Mouse (Mus musculus): ENCODE data around the gene Rragd. TPM values are rescaled to one million over a fixed set of nuclear protein-coding genes. Genes with fewer than 3 reads are reported as not detected.

Gene Rragd
- polyA plus RNA-seq, 1 experiment: 4.9 TPM

DNA sequence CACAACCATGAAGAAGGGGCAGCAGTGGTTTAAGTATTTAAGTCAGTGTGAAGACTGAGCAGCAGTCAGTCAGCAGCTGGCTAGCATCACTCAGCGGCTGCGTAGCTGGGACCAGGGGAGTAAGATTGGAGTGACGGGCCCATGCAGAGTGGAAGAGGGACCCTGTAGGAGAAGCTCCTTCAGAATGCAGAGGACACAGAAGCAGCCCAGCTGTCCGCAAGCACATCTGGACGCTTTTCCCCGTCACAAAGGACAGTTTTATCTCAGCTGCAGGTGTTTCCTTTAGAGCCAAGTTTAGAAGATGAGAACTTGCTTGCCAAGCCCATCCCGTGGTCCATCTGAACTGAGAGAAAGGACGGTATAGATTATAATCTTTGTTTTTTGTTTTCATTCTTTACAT lies 41.6 kb downstream of the Rragd start:
- H3K4me3 ChIP-seq (ENCODE audit: insufficient read depth, poor library complexity, severe bottlenecking): no peak overlapping the region
- no peaks in the 10 kb centered on the region for H3K36me3 ChIP-seq (ENCODE audit: control insufficient read depth, insufficient read depth)
- no peaks in the 10 kb centered on the region for H3K79me2 ChIP-seq (ENCODE audit: control insufficient read depth, insufficient read depth)
- no peaks in the 10 kb centered on the region for H3K27me3 ChIP-seq (ENCODE audit: control insufficient read depth, insufficient read depth, insufficient read length)
- TF ChIP-seq CEBPB (IDR thresholded peaks at IDR 0.05; ENCODE audit: low read depth) (no peak), MAX (IDR thresholded peaks at IDR 0.05) (no peak), MYOD1 (IDR thresholded peaks at IDR 0.05; ENCODE audit: control insufficient read depth, insufficient read length, low read depth) (no peak), FOSL1 (IDR thresholded peaks at IDR 0.05; ENCODE audit: insufficient read depth, low read length, poor library complexity, severe bottlenecking) (no peak), CTCF (IDR thresholded peaks at IDR 0.05; ENCODE audit: control insufficient read depth, insufficient read depth, insufficient read length) (no peak), MYOG (IDR thresholded peaks at IDR 0.05; ENCODE audit: control insufficient read depth, extremely low read depth, insufficient read length) (no peak), USF1 (IDR thresholded peaks at IDR 0.05; ENCODE audit: low read depth) (no peak)
- no peaks in the 10 kb centered on the region for H3K79me3 ChIP-seq (ENCODE audit: low read depth)
- H3ac ChIP-seq (ENCODE audit: control insufficient read depth, insufficient read length, low read depth): no peak overlapping the region

DNA sequence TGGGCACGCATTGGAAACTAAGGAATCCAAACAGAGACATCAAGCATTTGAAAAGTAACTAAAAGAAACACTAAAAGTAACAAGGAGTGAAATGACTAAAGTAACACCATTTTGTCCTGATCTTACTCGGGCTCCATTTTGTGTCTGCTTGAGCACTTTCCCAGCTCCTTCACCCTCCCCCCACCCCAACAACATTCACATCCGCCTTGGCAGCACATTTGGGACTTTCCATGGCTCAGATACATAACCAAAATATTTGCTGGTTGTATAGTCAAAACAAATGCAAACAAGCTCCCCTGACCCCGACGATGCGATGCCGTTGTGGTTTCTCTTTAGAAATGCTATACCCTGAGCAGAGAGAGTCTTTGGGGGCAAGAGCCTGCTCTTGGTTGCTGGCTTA lies 46.3 kb downstream of the Rragd start:
- TF ChIP-seq MYOD1 (IDR thresholded peaks at IDR 0.05; ENCODE audit: control insufficient read depth, insufficient read length, low read depth) (no peak), MYOG (IDR thresholded peaks at IDR 0.05; ENCODE audit: control insufficient read depth, extremely low read depth, insufficient read length) (no peak), CTCF (IDR thresholded peaks at IDR 0.05; ENCODE audit: control insufficient read depth, insufficient read depth, insufficient read length) (no peak), FOSL1 (IDR thresholded peaks at IDR 0.05; ENCODE audit: insufficient read depth, low read length, poor library complexity, severe bottlenecking) (no peak), MAX (IDR thresholded peaks at IDR 0.05) (no peak), CEBPB (IDR thresholded peaks at IDR 0.05; ENCODE audit: low read depth) (no peak), USF1 (IDR thresholded peaks at IDR 0.05; ENCODE audit: low read depth) (no peak)
- peaks cover 5% of the 10 kb centered on the region for H3K36me3 ChIP-seq (ENCODE audit: control insufficient read depth, insufficient read depth)
- H3K27me3 ChIP-seq (ENCODE audit: control insufficient read depth, insufficient read depth, insufficient read length): no peaks in the 10 kb centered on the region
- H3ac ChIP-seq (ENCODE audit: control insufficient read depth, insufficient read length, low read depth): no peak overlapping the region
- H3K4me3 ChIP-seq (ENCODE audit: insufficient read depth, poor library complexity, severe bottlenecking): no peak overlapping the region
- peaks cover 36% of the 10 kb centered on the region for H3K79me2 ChIP-seq (ENCODE audit: control insufficient read depth, insufficient read depth)
- peaks cover 25% of the 10 kb centered on the region for H3K79me3 ChIP-seq (ENCODE audit: low read depth)

DNA sequence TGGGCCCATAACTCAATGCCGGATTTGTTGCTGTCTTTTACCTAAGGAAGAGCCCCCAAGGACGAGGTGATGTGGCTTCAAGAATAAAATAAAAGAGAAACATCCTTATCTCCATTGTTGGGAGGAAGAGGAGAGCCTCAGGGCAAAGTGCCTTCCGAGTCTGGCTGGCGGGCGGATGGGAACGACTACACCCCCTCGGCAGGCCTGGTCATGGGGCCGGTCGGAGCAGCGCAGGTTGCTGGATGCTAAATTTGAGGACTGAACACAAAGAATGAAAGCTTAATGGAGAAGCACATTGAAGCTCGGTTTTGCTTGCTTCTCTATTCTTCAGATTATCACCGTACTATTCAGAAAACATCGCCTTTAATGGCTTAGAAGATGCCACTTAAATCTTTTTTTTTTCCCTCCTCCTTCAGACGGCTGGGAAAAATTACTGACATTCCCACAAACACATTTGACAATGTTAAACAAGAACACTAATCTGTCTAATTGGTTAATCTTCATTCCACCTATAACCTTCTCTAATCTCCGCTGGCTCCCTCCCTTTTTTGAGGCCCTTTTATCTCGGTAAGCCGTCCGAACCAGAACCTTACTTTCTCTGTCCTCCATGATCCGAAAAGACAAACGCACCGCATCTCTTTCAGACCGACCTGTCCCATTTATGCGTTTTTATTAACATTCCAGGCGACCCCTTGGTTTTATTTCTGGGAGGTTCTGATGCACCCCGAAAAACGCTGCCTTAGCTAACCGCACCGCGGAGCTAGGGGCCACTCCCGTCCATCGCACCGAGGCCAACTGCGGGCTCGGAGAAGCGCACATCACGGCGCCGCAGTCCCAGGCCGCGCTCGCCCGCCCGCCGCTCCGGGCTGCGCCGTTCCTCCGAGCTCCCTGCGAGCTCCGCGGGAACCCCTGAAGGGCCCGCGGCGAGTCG lies 47.7 kb downstream of the Rragd start:
- Histone ChIP-seq H3K36me3 (ENCODE audit: control insufficient read depth, insufficient read depth) (peaks cover 5% of the 10 kb centered on the region), H3K79me2 (ENCODE audit: control insufficient read depth, insufficient read depth) (peaks cover 51% of the 10 kb centered on the region), H3ac (ENCODE audit: control insufficient read depth, insufficient read length, low read depth) (peak overlapping the region; percentile 66), H3K27me3 (ENCODE audit: control insufficient read depth, insufficient read depth, insufficient read length) (no peaks in the 10 kb centered on the region), H3K4me3 (ENCODE audit: insufficient read depth, poor library complexity, severe bottlenecking) (peak overlapping the region; percentile 84), H3K79me3 (ENCODE audit: low read depth) (peaks cover 38% of the 10 kb centered on the region)
- TF ChIP-seq CTCF (IDR thresholded peaks at IDR 0.05; ENCODE audit: control insufficient read depth, insufficient read depth, insufficient read length) (no peak), USF1 (IDR thresholded peaks at IDR 0.05; ENCODE audit: low read depth) (no peak), MYOG (IDR thresholded peaks at IDR 0.05; ENCODE audit: control insufficient read depth, extremely low read depth, insufficient read length) (no peak), MAX (IDR thresholded peaks at IDR 0.05) (no peak), FOSL1 (IDR thresholded peaks at IDR 0.05; ENCODE audit: insufficient read depth, low read length, poor library complexity, severe bottlenecking) (no peak), CEBPB (IDR thresholded peaks at IDR 0.05; ENCODE audit: low read depth) (no peak), MYOD1 (IDR thresholded peaks at IDR 0.05; ENCODE audit: control insufficient read depth, insufficient read length, low read depth) (no peak)

DNA sequence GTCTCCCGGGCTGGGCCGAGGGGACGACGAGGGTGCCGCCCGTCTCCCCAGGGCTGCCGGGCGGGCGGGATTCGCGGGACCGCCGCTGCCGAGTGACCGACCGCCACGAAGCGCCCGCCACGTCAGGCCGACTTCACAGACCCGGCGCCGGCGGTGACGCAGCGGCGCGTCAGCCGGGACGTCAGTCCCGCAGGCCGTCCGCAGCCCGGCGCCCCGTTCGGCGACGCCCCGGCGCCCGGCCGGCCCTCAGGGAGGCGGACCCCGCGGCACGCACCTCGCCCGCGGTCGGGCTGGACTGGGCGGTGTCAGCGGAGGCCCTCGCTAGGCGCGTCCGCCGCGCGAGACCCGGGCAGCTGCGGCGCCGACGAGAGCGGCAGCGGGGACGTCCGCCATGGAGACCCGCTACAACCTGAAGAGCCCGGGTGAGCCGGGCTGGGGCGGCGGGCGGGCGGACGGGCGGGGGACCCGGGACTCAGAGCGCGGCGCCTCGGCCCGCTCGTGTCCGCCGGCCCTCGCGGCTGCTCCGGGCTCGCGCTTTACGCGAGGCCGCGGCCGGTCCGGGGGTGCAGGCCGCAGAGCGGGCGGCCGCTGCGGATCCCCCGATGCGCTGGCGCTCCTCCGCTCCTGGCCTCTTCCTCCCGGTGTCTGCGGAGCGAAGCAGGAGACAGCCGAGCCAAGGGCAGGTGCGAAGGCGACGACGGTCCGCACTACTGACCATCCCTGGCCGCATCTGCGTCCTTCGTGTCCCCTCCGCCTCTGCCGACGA lies 48.5 kb downstream of the Rragd start, which contains the start of gene Ube2j1:
TSS of gene Ube2j1 (plus strand) at position 222 of the 766 bp plus-strand sequence.
- Histone ChIP-seq H3K27me3 (ENCODE audit: control insufficient read depth, insufficient read depth, insufficient read length) (no peaks in the 10 kb centered on the region), H3K79me3 (ENCODE audit: low read depth) (peaks cover 46% of the 10 kb centered on the region), H3K36me3 (ENCODE audit: control insufficient read depth, insufficient read depth) (peaks cover 6% of the 10 kb centered on the region), H3ac (ENCODE audit: control insufficient read depth, insufficient read length, low read depth) (peak within 1 kb of the TSS; percentile 98), H3K4me3 (ENCODE audit: insufficient read depth, poor library complexity, severe bottlenecking) (peak within 1 kb of the TSS; percentile 84), H3K79me2 (ENCODE audit: control insufficient read depth, insufficient read depth) (peaks cover 59% of the 10 kb centered on the region)
- no peak for TF ChIP-seq MYOG (IDR thresholded peaks at IDR 0.05; ENCODE audit: control insufficient read depth, extremely low read depth, insufficient read length)
- TF ChIP-seq FOSL1 (IDR thresholded peaks at IDR 0.05; ENCODE audit: insufficient read depth, low read length, poor library complexity, severe bottlenecking): no peak
- no peak for TF ChIP-seq CTCF (IDR thresholded peaks at IDR 0.05; ENCODE audit: control insufficient read depth, insufficient read depth, insufficient read length)
- no peak for TF ChIP-seq MYOD1 (IDR thresholded peaks at IDR 0.05; ENCODE audit: control insufficient read depth, insufficient read length, low read depth)
- no peak for TF ChIP-seq MAX (IDR thresholded peaks at IDR 0.05)
- TF ChIP-seq CEBPB (IDR thresholded peaks at IDR 0.05; ENCODE audit: low read depth): no peak
- TF ChIP-seq USF1 (IDR thresholded peaks at IDR 0.05; ENCODE audit: low read depth): no peak

DNA sequence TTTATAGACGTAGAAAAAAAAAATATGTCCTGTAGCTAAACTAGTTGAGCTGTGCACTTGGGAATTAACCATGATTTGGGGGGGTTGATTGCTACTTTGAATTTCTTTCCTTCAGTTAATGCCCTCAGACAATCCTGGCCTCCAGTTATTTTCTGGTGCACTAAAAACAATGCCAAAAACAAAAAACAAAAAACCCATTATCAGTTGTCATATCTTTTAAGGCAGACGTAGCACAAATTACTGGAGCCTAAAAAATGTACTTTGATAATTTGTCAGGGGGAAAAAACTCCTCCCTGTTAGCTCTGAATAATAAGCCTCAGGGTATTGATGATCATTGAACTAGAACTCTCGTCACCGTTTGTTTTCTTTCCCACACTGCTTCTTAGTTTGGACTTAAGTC lies 49.2 kb downstream of the Rragd start:
- Histone ChIP-seq H3ac (ENCODE audit: control insufficient read depth, insufficient read length, low read depth) (no peak overlapping the region), H3K36me3 (ENCODE audit: control insufficient read depth, insufficient read depth) (peaks cover 13% of the 10 kb centered on the region), H3K79me3 (ENCODE audit: low read depth) (peaks cover 53% of the 10 kb centered on the region), H3K27me3 (ENCODE audit: control insufficient read depth, insufficient read depth, insufficient read length) (no peaks in the 10 kb centered on the region), H3K79me2 (ENCODE audit: control insufficient read depth, insufficient read depth) (peaks cover 66% of the 10 kb centered on the region), H3K4me3 (ENCODE audit: insufficient read depth, poor library complexity, severe bottlenecking) (peak overlapping the region; percentile 84)
- TF ChIP-seq CEBPB (IDR thresholded peaks at IDR 0.05; ENCODE audit: low read depth) (no peak), MYOG (IDR thresholded peaks at IDR 0.05; ENCODE audit: control insufficient read depth, extremely low read depth, insufficient read length) (no peak), MAX (IDR thresholded peaks at IDR 0.05) (no peak), MYOD1 (IDR thresholded peaks at IDR 0.05; ENCODE audit: control insufficient read depth, insufficient read length, low read depth) (no peak)

All from C2C12 (cell line).